Mouse (Mus musculus) liver, embryonic 15.5 days (tissue): ENCODE data around the gene Hamp2. TPM values are rescaled to one million over a fixed set of nuclear protein-coding genes. Genes with fewer than 3 reads are reported as not detected.
A peak's percentile ranks its signal among the peaks of the same experiment; 100 is the strongest.

Experiments
- ATAC-seq: fragments of 200-750 bp; cut with Nextera tagmentation; 2 replicates; pipeline ENCODE4 v1.8.0; 2017; ENCODE audit warnings: moderate number of reproducible peaks, mild to moderate bottlenecking, moderate library complexity; ENCODE audit not compliant: insufficient read depth
- H3K27ac ChIP-seq: fragments of 300-500 bp; sonication (generic); replicated peaks from 2 replicates; pipeline ENCODE4 v1.5.1; 2015; ENCODE audit warnings: mild to moderate bottlenecking, inconsistent platforms
- H3K27me3 ChIP-seq: fragments of 300-500 bp; sonication (generic); 2 replicates; pipeline ENCODE4 v1.6.1; 2015; ENCODE audit warnings: mild to moderate bottlenecking, inconsistent platforms
- H3K36me3 ChIP-seq: fragments of 300-500 bp; sonication (generic); replicated peaks from 2 replicates; pipeline ENCODE4 v1.6.1; 2015; ENCODE audit warnings: moderate library complexity, mild to moderate bottlenecking, inconsistent platforms
- H3K4me1 ChIP-seq: fragments of 300-500 bp; sonication (generic); replicated peaks from 2 replicates; pipeline ENCODE4 v1.6.1; 2015; ENCODE audit warnings: inconsistent platforms
- H3K4me2 ChIP-seq: fragments of 300-500 bp; sonication (generic); 2 replicates; pipeline ENCODE4 v1.6.1; 2015; ENCODE audit warnings: moderate library complexity, mild to moderate bottlenecking, inconsistent platforms
- H3K4me3 ChIP-seq: fragments of 300-500 bp; sonication (generic); replicated peaks from 2 replicates; pipeline ENCODE4 v1.5.1; 2015; ENCODE audit warnings: mild to moderate bottlenecking, inconsistent platforms
- H3K9ac ChIP-seq: fragments of 300-500 bp; sonication (generic); 2 replicates; pipeline ENCODE4 v1.6.1; 2015; ENCODE audit warnings: moderate library complexity, mild to moderate bottlenecking, inconsistent platforms
- H3K9me3 ChIP-seq: fragments of 300-500 bp; sonication (generic); replicated peaks from 2 replicates; pipeline ENCODE4 v1.6.1; 2016; ENCODE audit warnings: inconsistent platforms
- WGBS: fragments of 180-500 bp; shearing (Covaris S2); methylation state at CpG from one replicate; pipeline ENCODE4 v1.1.7; 2015; ENCODE audit warnings: mixed read lengths; ENCODE audit not compliant: insufficient replicate concordance; 5-methylcytosine and 5-hydroxymethylcytosine counted together
- polyA plus RNA-seq: library from polyadenylated mRNA; unstranded; fragments of >200 nt; fragmentation: Nextera tagmentation; extraction: Ambion mirVana; gene quantifications from 2 replicates; pipeline ENCODE4 v1.2.1, GENCODE M21; 2015

The Hamp2 gene
- polyA plus RNA-seq, 1 experiment from 2014 or later, result not detected

DNA sequence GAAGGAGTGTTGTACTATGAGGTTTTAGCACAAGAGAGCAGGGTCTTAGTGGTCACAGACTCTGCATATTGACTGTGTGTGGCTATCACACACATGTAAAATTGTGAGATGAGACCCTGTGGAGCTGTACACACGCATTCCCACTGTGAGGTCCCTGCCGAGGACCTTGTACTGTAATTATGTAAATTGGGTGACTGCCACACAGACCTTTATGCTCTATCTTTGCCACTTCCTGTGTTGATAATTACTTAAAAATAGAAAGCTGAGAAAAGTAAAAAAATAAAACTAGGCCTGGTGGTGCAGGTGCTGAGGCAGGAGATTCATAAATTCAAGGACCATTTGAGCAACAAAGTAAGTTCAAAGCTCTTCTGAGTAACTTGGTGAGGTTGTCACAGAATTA lies 33.8 kb downstream of the Hamp2 start:
- peaks cover 6% of the 10 kb centered on the region; the same call in 1 of the 2 replicates for H3K4me1 ChIP-seq
- H3K36me3 ChIP-seq, result no peaks in the 10 kb centered on the region
- H3K9ac ChIP-seq, result no peak overlapping the region
- WGBS, result 22% methylated on average over 2 of the region's 2 CpGs
- H3K27me3 ChIP-seq, result no peaks in the 10 kb centered on the region
- no peak overlapping the region for H3K4me3 ChIP-seq
- H3K4me2 ChIP-seq, result no peak overlapping the region
- no peaks in the 10 kb centered on the region for H3K9me3 ChIP-seq
- H3K27ac ChIP-seq, result no peak overlapping the region
- ATAC-seq, result no peak

DNA sequence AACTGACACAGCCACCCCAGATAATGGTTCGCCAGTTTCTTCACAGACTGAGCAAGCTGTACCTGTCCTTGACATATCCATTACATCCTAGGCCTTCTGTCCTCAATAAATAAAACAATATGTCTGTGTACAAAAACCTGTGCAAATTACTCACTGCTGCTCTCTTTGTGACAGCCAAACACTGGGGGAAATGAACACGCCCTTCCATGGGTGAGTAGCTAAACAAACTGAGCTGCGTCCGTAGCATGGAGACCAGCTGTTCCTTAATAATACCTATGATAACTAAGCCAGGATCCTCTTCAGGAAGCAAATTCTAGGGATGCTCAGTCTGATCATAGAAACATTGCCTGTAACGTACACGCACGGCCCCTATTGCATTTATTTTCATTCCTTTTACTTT lies 35.7 kb downstream of the Hamp2 start:
- H3K27ac ChIP-seq, result no peak overlapping the region
- H3K4me3 ChIP-seq, result no peak overlapping the region
- H3K36me3 ChIP-seq, result no peaks in the 10 kb centered on the region
- H3K27me3 ChIP-seq, result no peaks in the 10 kb centered on the region
- no peak overlapping the region for H3K9ac ChIP-seq
- no peak for ATAC-seq
- H3K9me3 ChIP-seq, result no peaks in the 10 kb centered on the region
- H3K4me1 ChIP-seq, result 0 out of 2 replicates have a peak, but pooled peaks cover 4% of the 10 kb centered on the region
- 66% methylated on average over 7 of the region's 7 CpGs for WGBS
- no peak overlapping the region for H3K4me2 ChIP-seq

- Histone ChIP-seq H3K27ac (no peak overlapping the region), H3K36me3 (no peaks in the 10 kb centered on the region), H3K27me3 (no peaks in the 10 kb centered on the region), H3K9ac (no peak overlapping the region), H3K9me3 (no peaks in the 10 kb centered on the region), H3K4me2 (no peak overlapping the region), H3K4me3 (no peak overlapping the region), H3K4me1 (0 out of 2 replicates have a peak, but pooled peaks cover 4% of the 10 kb centered on the region)
- ATAC-seq, result no peak
- 60% methylated on average over 14 of the region's 14 CpGs for WGBS
These were observed 36.8 kb downstream of the Hamp2 start for GRCm38 (mm10) chr7:30887568-30888188.

- H3K4me2 ChIP-seq, result no peak overlapping the region
- H3K4me1 ChIP-seq, result 0 out of 2 replicates have a peak, but pooled peaks cover 4% of the 10 kb centered on the region
- no peaks in the 10 kb centered on the region for H3K9me3 ChIP-seq
- H3K27me3 ChIP-seq, result no peaks in the 10 kb centered on the region
- H3K9ac ChIP-seq, result no peak overlapping the region
- no peak overlapping the region for H3K4me3 ChIP-seq
- no peaks in the 10 kb centered on the region for H3K36me3 ChIP-seq
- ATAC-seq, result no peak
- H3K27ac ChIP-seq, result no peak overlapping the region
- WGBS, result 74% methylated on average over 4 of the region's 4 CpGs
These were observed 37.6 kb downstream of the Hamp2 start for GRCm38 (mm10) chr7:30886852-30887251.

- no peak overlapping the region for H3K9ac ChIP-seq
- no peaks in the 10 kb centered on the region for H3K36me3 ChIP-seq
- ATAC-seq, result no peak
These were observed 40.4 kb downstream of the Hamp2 start for GRCm38 (mm10) chr7:30884047-30884446.

DNA sequence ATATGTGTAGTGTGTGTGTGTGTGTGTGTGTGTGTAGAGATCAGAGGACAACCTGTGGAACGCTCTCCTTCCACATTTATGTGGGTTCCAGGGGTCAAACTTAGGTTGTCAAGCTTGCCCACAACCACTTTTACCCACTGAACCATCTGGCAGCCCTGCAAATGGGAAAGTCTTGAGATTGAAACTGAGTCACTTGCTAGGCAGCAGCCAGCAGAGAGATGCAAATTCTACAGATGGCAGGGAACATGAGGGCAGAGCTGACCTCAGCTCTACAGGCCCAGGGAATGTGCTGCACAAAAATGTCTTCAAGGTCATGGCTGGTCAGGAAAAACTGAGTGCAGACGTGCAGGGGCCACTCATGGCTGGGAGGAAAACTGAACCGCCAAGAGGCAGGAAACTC lies 43.1 kb downstream of the Hamp2 start:
- ATAC-seq, result no peak
- H3K4me1 ChIP-seq, result no peaks in the 10 kb centered on the region
- 57% methylated on average over 3 of the region's 3 CpGs for WGBS
- no peaks in the 10 kb centered on the region for H3K9me3 ChIP-seq
- no peak overlapping the region for H3K4me2 ChIP-seq
- no peaks in the 10 kb centered on the region for H3K27me3 ChIP-seq
- no peak overlapping the region for H3K27ac ChIP-seq
- no peak overlapping the region for H3K9ac ChIP-seq
- H3K36me3 ChIP-seq, result no peaks in the 10 kb centered on the region
- H3K4me3 ChIP-seq, result no peak overlapping the region

More at GRCm38 (mm10) chr7:30884047-30884446, 40.4 kb downstream of the Hamp2 start:
- H3K27me3 ChIP-seq, result no peaks in the 10 kb centered on the region
- no peaks in the 10 kb centered on the region for H3K9me3 ChIP-seq
- no peak overlapping the region for H3K27ac ChIP-seq
- no peak overlapping the region for H3K4me3 ChIP-seq
- 0 out of 2 replicates have a peak, but pooled peaks cover 4% of the 10 kb centered on the region for H3K4me1 ChIP-seq
- no peak overlapping the region for H3K4me2 ChIP-seq

DNA sequence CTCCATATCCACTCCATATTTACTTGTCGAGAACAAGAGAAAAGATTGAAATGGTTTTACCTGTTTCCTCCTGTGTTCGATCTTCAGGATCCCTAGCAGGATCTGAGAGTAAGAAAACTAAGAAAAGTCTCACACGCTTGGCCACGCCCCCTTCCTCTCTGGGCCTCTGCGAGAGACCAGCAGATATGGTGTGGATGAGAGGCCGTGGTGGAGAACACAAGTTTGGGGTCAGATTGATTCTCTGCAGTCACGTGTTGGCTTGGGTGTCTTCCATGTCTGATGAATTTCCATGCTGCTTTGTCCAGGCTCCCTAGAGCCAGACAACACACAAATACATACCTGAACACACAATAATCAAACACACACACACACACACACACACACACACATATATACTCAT lies 44.3 kb downstream of the Hamp2 start, which contains the start of gene Cd22:
Gene Cd22, minus strand, starts transcription at position 167 of the 400 bp plus-strand sequence.
- Histone ChIP-seq H3K4me3 (no peak within 1 kb of the TSS), H3K9ac (no peak within 1 kb of the TSS), H3K27me3 (no peaks in the 10 kb centered on the region), H3K4me1 (no peaks in the 10 kb centered on the region), H3K27ac (no peak within 1 kb of the TSS), H3K36me3 (no peaks in the 10 kb centered on the region), H3K4me2 (no peak within 1 kb of the TSS), H3K9me3 (no peaks in the 10 kb centered on the region)
- ATAC-seq, result no peak
- WGBS, result 25% methylated on average over 7 of the region's 7 CpGs

DNA sequence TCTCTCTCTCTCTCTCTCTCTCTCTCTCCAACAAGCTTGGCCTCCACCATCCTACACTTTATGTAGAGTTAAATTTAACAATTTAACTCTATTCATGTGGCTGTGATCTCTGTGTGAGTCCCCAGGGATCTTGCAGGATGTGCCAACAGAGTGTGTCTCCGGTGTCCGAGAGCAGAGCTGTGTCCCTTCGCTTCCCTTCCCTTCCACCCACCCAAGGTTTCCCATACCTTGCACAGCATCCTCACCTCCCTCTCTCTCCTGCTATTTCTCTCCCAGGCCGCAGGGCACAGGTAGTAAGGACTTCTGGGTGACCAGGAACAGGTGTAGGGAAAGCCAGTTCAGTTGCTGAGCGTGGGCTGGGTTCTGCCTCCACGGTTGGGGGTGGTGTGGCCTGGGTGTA lies 45.5 kb downstream of the Hamp2 start:
- no peaks in the 10 kb centered on the region for H3K36me3 ChIP-seq
- no peak overlapping the region for H3K9ac ChIP-seq
- H3K4me2 ChIP-seq, result no peak overlapping the region
- WGBS, result 58% methylated on average over 6 of the region's 6 CpGs
- no peaks in the 10 kb centered on the region for H3K4me1 ChIP-seq
- H3K9me3 ChIP-seq, result no peaks in the 10 kb centered on the region
- no peak overlapping the region for H3K4me3 ChIP-seq
- H3K27me3 ChIP-seq, result 0 out of 2 replicates have a peak, but pooled peaks cover under 1% of the 10 kb centered on the region
- H3K27ac ChIP-seq, result no peak overlapping the region
- ATAC-seq, result no peak

DNA sequence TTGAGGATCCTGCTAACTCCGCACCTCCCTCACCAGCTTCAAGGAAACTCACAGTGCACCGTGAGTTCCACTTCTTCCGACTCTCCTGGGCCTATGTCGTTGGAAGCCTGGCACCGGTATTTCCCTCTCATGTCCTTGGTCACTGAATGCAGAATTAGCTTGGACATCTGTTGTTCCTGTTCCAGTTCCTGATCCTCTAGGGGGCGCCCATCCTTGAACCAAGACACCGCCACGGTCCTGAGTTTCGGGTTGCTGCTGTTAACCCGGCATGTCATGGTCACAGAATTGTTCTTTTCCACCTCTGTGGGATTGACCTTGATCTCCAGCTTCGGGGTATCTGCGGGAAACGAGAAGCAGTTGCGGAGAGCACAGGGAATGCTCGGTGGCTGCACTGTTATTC lies 51.4 kb downstream of the Hamp2 start:
- Histone ChIP-seq H3K27me3 (0 out of 2 replicates have a peak, but pooled peaks cover 5% of the 10 kb centered on the region), H3K36me3 (no peaks in the 10 kb centered on the region), H3K4me2 (peak overlapping the region; percentile 38), H3K9ac (no peak overlapping the region), H3K27ac (no peak overlapping the region), H3K9me3 (no peaks in the 10 kb centered on the region), H3K4me3 (no peak overlapping the region), H3K4me1 (no peaks in the 10 kb centered on the region)
- no peak for ATAC-seq
- WGBS, result 13% methylated on average over 15 of the region's 15 CpGs

Other genes with a start within 250 kb of the Hamp2 start
- 0.48 and 0.99 TPM in 2 replicates for gene 2200002J24Rik, start 225.8 kb downstream of the Hamp2 start, polyA plus RNA-seq
- 1.7 and 2.9 TPM in 2 replicates for gene Atp4a, start 212.5 kb downstream of the Hamp2 start, polyA plus RNA-seq
- 97.4 and 105 TPM in 2 replicates for gene Tmem147, start 195.1 kb downstream of the Hamp2 start, polyA plus RNA-seq
- not detected in 2 replicates for gene Gapdhs, start 181.0 kb downstream of the Hamp2 start, polyA plus RNA-seq
- 0.12 and 0.61 TPM in 2 replicates for gene Sbsn, start 173.2 kb downstream of the Hamp2 start, polyA plus RNA-seq
- 0.32 and 0.99 TPM in 2 replicates for gene Dmkn, start 160.9 kb downstream of the Hamp2 start, polyA plus RNA-seq
- gene Krtdap, start 136.8 kb downstream of the Hamp2 start, polyA plus RNA-seq, result 0.21 and 2.5 TPM in 2 replicates
- gene Ffar2, start 100.9 kb downstream of the Hamp2 start, polyA plus RNA-seq, result 0.94 and 1.2 TPM in 2 replicates
- not detected in 2 replicates for gene Ffar3, start 68.5 kb downstream of the Hamp2 start, polyA plus RNA-seq
- not detected in 2 replicates for gene Ffar1, start 63.1 kb downstream of the Hamp2 start, polyA plus RNA-seq
- 0.81 and 0.86 TPM in 2 replicates for gene Cd22, start 44.3 kb downstream of the Hamp2 start, polyA plus RNA-seq
- gene Mag, start 9.8 kb downstream of the Hamp2 start, polyA plus RNA-seq, result 0.32 and 0.39 TPM in 2 replicates
- 22.2 and 25.5 TPM in 2 replicates for gene Hamp, start 19.4 kb upstream of the Hamp2 start, polyA plus RNA-seq
- gene Usf2, start 32.1 kb upstream of the Hamp2 start, polyA plus RNA-seq, result 12.4 TPM in 2 replicates
- 28.1 and 31.2 TPM in 2 replicates for gene Lsr, start 48.8 kb upstream of the Hamp2 start, polyA plus RNA-seq
- gene Fam187b, start 49.1 kb upstream of the Hamp2 start, polyA plus RNA-seq, result 2.4 and 3.4 TPM in 2 replicates
- 19.8 and 22.4 TPM in 2 replicates for gene Fxyd5, start 117.8 kb upstream of the Hamp2 start, polyA plus RNA-seq
- gene Fxyd7, start 126.8 kb upstream of the Hamp2 start, polyA plus RNA-seq, result 0.17 and 0.26 TPM in 2 replicates
- gene Fxyd1, start 132.5 kb upstream of the Hamp2 start, polyA plus RNA-seq, result 88.6 and 99.1 TPM in 2 replicates
- gene Lgi4, start 134.7 kb upstream of the Hamp2 start, polyA plus RNA-seq, result 0.03 TPM in 1 of 2 replicates, not detected in the other
- 0.35 and 0.92 TPM in 2 replicates for gene Fxyd3, start 152.0 kb upstream of the Hamp2 start, polyA plus RNA-seq
- gene Hpn, start 190.6 kb upstream of the Hamp2 start, polyA plus RNA-seq, result 98.6 and 145 TPM in 2 replicates
- gene Scn1b, start 202.3 kb upstream of the Hamp2 start, polyA plus RNA-seq, result 1.0 and 1.2 TPM in 2 replicates
- gene Gramd1a, start 231.2 kb upstream of the Hamp2 start, polyA plus RNA-seq, result 11.9 and 14.3 TPM in 2 replicates